Mouse (Mus musculus): ENCODE results near the gene Sag.

Sag gene

DNA sequence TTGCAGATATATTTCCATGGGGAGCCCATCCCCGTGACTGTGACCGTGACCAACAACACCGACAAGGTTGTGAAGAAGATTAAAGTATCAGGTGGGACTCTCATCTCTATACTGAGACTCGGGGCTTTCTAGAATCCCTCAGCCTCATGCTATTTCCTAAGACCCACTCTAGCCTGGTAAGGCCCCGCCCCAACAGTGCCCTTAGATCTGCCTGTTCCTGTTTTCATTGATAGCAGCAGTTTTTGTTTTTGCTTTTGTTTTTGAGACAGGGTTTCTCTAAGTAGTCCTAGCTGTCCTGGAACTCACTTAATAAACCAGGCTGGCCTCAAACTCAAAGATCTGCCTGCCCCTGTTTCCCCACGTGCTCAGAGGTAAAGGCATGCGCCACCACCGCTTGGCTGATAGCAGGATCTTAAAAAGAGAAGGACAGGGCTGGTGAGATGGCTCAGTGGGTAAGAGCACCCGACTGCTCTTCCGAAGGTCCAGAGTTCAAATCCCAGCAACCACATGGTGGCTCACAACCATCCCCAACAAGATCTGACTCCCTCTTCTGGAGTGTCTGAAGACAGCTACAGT, 21.0 kb downstream of the Sag start:
- DNase-seq (ENCODE audit: low read depth): peak; percentile 59

DNA sequence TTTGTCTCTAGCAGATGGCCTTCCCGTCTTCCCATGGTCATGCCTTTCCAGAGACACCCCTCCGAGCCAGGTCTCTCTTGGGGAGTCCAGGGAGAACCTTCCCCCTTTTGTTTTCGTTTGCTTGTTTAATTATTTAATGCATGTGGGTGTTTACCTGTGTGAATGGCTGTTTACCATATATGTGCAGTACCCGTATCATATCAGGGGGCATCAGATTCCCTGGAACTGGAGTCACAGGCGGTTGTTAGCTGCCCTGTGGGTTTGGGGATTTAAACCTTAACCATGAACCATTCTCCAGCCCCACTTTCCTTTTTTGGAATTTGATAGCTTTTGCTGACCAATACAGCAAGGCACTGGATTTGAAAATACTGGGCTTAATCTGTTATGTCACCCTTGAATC, 21.8 kb downstream of the Sag start:
- no peak for DNase-seq (ENCODE audit: low read depth)

DNA sequence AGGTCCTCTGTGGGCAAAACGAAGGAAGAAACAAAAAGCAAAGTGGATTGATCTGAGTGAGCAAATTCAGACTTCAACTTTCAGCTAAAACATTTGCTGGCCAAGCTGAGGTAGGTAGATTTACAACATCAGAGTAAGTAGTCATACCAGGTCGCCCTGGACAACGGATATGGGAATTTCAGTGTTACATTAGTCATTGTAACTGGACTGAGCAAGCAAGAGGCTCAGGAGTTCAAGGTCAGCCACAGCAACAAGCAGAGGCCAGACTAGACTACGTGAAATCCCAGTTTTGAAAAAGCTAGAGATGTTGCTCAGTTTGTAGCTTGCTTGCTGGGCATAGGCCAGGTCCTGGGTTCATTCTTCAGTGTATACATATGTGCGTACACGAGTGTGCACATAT, 22.5 kb downstream of the Sag start:
- no peak for DNase-seq (ENCODE audit: low read depth)

- no peak for DNase-seq (ENCODE audit: low read depth)
Observed at GRCm38 (mm10) chr1:87826474-87826873, 23.0 kb downstream of the Sag start.

DNA sequence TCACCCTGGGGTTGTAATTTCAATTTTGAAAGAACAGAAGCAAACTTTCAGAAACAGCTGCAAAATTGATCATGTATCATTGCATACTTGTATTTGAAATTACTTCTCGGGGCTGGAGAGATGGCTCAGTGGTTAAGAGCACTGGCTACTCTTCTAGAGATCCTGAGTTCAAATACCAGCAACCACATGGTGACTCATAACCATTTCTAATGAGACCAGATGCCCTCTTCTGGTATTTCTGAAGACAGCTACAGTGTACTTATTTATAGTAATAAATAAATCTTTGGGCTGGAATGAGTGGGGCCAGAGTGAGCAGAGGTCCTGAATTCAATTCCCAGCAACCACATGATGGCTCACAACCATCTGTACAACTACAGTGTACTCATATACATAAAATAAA, 24.0 kb downstream of the Sag start:
- peak; percentile 45 for DNase-seq (ENCODE audit: low read depth)

DNA sequence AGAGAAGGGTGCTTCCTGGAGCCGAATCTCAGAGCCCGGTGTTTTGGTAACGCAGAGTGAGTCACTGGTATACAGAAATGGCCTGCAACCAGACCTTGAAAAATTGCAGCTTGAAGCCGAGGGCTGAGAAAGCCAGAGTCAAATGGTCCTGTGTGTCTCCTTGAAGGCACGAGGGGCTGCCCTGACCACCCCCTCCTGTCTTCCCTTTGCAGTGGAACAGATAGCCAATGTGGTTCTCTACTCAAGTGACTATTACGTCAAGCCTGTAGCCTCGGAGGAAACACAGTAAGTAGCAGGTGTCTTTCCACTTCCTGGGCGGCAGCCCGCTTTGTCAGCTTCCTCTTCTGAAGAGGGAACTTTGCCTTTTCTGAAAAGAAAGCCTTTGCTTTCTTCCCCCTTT, 24.7 kb downstream of the Sag start:
- peak; percentile 91 for DNase-seq (ENCODE audit: low read depth)

- no peak for DNase-seq (ENCODE audit: low read depth)
Observed at GRCm38 (mm10) chr1:87828926-87829580, 25.6 kb downstream of the Sag start.

DNA sequence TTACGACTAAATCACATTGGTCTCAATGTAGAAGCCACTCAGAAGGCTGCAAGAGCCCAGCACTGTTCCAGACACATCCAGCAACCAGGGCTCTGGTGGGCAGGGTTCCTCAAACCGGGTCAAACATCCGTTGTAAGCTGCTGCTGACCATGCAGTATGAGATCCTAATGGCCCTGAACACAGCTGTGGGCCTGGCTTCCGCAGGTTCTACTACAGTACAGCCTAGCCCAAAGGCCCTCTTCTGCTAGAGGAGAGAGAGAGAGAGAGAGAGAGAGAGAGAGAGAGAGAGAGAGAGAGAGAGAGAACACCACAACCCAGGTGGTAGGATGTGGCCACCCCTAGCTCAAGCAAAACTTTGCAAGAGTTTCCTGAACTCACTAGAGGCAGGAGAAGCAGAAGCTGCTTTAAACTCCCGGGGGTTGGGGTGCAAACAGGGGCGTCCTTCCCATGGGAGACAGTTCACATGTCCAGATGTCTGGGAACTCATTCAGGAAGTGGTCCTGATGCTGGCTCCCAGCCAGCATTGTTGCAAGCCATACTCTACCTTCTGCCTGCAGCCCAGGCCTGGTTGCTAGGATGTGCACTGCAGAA, 26.2 kb downstream of the Sag start:
- DNase-seq (ENCODE audit: low read depth): peak; percentile 80

- no peak for DNase-seq (ENCODE audit: low read depth)
Observed at GRCm38 (mm10) chr1:87836453-87836852, 33.0 kb downstream of the Sag start.

DNA sequence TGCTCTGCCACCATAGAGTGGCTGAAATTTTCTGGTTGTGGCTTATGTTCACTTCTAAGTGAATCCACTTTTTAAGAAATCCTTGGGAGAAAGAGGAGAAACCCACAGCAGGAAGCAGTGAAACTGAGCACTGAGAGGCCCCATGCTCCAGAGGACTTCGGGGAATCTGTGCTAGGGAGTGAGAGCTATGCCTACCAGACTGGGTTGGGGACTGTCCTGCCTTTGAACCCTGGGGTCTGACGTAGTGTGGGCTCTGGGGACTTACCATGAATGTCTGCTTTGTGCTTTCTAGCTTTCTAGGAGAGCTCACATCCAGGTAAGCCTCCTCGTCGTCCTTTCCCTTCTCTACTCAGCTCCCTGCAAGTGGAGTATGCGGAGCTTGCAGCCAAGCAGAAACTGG, 33.5 kb downstream of the Sag start:
- no peak for DNase-seq (ENCODE audit: low read depth)

DNA sequence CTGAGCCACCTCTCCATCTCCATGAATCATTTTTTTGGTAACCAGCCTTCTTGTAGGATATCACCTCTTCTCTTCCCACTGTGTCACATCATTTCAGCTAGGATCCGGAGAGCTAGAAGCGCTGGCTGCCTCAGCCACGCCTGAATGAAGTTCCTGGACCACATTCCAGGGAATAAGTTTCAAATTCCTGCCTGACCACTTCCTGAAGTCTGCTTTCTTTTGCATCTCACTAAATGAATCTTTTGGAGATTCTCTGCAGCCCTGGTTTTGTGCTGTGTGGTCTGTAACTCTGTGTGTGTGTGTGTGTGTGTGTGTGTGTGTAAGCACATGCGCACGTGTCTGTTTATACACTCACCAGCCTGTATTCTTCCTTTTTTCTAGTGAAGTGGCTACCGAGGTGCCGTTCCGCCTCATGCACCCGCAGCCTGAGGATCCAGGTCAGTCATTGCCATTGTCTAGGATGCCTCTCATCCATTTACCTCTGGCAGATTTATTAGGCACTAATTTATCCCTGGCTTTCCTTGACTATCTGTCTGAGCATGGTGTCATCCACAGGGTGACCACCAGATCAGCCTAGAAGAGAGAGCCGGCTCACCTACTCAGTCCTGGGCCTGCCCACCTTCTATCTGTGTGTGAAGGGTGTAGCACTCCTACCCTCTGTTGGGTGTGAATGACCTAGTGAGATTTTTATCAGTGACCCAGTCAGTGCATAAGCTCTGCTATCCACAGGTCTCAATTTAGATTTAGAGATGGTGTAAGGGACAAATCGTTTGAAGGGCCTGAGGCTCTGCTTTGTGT, 37.1 kb downstream of the Sag start:
- DNase-seq (ENCODE audit: low read depth): no peak

DNA sequence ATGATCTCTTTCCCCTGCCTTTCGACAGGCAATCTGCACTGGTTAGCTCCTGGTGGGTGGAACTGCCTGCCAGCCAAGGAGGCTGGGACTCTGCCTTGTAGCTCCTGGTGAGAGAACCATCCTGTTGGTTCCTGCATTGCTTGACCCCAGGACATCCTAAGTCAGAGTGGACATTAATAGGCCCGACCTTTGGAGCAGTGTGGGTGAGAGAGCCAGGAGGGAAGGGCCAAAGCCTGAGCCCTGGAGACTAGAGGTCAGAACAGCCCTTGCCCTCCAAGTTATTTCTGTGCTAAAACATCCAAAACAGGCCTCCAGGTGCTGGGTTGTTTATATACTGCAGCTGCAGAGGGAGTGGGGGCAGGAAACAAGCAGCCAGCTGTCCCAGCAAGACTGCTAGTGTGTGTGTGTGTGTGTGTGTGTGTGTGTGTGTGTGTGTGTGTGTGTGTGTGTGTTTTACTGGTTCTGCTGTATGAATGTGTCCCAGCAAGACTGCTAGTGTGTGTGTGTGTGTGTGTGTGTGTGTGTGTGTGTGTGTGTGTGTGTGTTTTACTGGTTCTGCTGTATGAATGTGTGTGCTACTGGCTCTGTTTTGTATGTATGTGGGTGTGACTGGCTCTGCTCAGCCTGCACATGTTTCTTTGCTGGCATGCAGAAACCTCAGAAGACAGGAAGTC, 43.5 kb downstream of the Sag start:
- peak; percentile 79 for DNase-seq (ENCODE audit: low read depth)

GRCm38 (mm10) chr1:87847475-87848168, 44.1 kb downstream of the Sag start:
- DNase-seq (ENCODE audit: low read depth): no peak

DNA sequence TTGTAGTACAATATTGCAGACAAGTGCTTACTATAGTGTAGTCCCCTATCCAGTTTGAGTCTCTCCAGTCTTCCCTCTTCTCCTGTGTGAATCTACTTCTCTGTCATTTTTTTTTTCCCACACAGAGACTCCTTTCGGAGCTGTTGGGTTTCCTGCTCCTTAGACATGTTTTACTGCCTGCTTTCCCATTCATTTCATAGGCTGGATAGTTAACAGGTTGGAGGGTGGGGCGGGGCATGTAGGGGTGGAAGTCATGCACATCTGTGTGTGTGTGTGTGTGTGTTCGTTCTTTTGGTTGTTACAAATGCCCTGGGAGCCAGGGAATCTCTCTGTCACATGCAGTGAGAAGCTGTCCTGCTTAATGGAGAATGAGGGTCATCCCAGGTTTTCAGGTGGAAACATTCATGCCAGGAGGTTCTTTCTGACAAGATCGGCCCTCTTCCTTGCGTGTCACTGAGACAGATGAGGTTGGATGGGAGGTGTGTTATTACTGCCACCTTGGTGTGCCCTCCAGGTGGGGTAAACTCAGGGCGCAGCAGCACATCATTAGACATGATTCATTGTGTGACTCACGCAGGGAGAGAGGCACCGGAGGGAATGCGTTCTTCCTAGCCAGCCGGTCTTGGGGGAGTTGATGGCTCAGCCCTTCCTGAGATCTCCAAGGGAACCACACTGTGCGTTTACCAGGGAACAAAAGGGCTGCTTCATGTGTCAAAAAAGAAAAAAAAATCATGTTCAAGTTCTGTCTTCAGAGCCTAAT, 44.9 kb downstream of the Sag start:
- no peak for DNase-seq (ENCODE audit: low read depth)

- no peak for DNase-seq (ENCODE audit: low read depth)
Observed at GRCm38 (mm10) chr1:87849278-87849677, 45.8 kb downstream of the Sag start.

- DNase-seq (ENCODE audit: low read depth): peak; percentile 57
Observed at GRCm38 (mm10) chr1:87851344-87851743, 47.9 kb downstream of the Sag start.

DNA sequence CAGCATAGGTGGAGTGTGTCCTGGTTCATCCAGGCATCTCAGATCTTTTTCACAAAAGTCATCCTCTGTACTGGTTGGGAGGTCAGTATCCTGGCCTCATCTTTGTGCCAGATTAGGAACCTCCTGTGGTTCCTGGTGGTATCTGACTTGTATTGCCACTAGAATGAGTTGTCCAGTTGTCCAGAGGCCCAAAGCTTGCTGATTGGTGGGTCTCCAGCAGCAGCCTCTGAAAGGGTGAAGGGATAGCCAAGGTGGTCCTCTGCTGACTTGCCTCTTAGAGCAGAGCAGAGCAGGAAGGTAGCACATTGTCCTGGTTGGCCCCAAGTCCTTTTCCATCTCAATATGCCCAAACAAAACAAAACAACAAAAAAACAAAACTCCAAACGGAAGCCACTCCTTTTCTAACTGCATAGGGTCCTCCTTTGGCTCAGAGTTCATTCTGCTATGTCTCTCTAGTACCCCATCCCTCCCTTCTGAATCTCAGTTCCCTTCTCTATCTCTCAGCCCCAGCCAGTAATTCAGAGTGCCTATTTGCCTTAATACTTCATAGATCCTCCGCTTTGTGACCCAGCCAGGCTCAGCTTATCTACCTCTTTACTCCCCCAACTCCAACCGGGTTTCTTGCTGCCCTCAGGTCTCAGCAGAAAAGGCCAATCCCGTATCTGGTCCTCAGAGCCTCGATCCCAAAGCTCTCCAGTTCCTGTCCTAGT, 48.8 kb downstream of the Sag start:
- no peak for DNase-seq (ENCODE audit: low read depth)

DNA sequence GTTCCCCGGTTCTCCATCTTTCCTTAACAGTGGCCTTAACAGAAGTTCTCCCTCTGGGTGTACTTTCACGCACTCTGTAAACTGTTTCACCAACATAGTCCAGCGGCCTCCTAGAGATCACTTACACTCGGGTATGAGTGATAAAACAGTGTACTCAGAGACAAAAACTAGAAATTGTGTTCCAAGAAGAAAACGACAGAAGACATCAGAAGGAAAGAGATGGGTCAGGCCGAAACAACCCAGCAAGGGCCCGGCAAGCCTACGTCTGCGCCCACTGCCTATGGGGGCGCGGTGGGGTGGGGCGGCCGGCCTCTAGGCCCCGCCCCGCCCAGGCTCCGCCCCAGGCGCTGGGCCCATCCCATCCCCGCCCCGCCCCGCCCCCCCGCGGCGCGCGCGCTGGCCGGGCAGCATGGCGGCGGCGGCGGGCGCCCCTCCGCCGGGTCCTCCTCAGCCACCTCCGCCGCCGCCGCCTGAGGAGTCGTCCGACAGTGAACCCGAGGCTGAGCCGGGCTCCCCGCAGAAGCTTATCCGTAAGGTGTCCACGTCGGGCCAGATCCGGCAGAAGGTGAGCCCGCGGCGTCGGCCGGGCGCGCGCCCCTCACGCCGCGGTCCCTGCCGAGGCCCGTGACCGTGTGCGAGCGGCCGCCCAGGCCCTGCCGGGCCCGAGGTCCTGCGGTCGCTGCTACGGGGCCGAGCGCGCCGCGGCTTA, 49.6 kb downstream of the Sag start, which contains the start of gene Dgkd:
Gene Dgkd, plus strand, starts transcription at position 396 of the 709 bp plus-strand sequence.
- DNase-seq (ENCODE audit: low read depth): peak; percentile 89

DNA sequence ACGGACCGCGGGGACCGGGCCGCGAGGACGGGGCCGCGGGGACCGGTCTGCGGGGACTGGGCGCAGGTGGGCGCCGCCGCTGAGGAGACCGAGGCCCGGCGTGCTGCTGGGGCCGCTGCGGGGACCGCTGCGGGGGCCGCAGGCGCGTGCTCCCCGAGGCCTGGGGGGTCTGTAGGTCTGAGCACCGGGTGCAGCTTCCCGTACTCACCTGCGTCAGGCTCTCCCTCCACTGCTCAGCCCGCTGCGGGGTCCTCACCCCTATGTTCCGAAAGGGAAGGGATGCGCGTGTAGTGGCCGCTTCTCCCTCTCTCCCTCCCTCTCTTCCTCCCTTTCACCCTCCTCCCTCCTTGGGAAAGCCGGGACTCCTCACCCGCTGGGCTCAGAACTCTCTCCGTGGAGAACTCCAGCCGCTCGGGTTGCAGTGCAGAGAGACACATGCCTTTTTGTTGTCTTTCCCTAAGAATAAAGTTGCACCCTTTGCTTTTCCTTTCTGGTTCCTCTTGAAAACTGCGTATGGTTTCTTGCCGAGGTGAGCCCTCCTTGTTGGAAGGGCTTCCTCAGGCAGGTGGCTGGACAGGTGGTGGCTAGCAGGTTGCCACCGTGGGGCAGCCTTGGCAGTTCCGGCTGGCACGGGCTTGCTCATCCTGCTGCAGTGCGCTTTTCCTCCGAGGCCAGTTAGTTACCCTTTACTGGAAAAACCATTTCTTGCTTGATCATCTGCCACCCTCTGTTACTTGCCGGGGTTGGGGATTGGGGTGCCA, 50.3 kb downstream of the Sag start:
- DNase-seq (ENCODE audit: low read depth): peak; percentile 67

Data from induced T-regulatory cell, adult 2 months (primary cell).